Mouse (Mus musculus): ENCODE data around the gene Sdhaf3.

Gene Sdhaf3

DNA sequence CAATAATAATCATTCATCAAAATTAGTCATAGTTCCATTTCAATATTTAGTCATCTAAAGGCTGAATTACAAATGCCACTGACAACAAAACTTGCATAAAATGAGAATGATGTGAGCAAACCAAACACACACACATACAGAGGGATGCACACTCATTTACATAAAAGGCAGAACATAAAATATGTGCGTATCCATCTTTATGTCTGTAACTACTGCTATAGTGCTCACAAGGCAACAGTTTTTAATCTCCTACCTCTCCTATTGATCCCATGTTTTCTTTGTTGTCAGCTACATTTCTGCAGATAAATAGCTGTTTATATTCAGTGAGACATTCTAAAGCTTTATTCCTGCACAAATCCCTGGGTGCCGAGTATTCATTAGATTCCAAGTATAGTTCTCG, 107.0 kb downstream of the Sdhaf3 start:
- in situ Hi-C loops (cut with MboI, MseI), result no loop called here

DNA sequence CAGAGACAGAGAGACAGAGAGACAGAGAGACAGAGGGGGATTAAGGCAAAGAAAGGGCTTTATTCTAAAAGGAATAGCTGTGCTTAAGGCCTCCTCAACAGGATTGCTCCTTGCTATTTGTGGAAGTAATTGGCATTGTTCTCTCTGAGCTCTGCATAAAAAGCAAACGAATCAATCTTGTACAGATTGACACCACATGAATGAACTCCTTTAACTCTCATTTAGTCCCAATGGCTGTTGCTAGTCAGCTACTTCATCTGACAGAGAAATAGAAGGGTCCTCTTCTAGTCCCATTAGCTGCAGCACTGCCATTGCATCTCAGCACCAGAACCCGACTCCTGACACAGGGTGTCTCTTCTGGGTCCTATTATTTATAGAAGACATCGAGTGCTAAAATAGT, 113.0 kb downstream of the Sdhaf3 start:
- in situ Hi-C loops (cut with MboI, MseI), result no loop called here

DNA sequence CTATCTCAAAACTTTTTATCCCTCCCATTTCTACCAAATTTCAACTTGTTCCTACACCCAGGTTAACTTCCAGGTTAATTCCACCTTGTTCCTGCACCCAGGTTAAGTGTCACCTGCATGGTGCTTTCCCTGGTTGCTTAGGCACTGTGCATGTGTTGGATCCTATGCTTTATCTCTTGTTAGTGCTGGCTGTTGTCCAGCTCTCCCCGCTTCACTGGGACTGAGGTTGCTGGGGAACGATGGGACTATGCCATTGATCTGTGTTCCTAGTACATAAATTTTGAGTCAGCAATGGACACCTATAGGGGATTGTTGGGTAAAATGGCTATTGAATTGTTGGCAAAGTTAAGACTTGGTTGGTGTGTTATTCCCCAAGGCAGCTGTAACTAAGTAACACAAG, 113.7 kb downstream of the Sdhaf3 start:
- in situ Hi-C loops (cut with MboI, MseI), result no loop called here

DNA sequence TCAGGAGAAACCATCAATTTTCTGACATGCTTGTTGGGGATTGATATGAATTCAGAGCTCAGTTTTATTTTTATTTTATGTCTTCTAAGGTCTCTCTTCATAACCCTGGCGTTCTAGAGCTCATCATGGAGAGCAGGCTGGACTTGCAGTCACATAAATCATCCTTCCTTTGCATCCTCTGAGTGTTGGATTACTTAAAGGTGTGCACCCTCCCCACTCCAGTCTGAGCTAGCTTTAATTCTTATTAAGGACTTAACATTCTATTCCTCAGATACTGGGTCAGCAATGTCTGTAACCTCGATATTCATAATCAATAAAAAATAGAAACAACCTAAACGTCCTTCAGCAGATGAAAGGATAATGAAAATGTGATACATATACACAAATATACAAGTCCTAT, 126.2 kb downstream of the Sdhaf3 start:
- in situ Hi-C loops (cut with MboI, MseI), result no loop called here

DNA sequence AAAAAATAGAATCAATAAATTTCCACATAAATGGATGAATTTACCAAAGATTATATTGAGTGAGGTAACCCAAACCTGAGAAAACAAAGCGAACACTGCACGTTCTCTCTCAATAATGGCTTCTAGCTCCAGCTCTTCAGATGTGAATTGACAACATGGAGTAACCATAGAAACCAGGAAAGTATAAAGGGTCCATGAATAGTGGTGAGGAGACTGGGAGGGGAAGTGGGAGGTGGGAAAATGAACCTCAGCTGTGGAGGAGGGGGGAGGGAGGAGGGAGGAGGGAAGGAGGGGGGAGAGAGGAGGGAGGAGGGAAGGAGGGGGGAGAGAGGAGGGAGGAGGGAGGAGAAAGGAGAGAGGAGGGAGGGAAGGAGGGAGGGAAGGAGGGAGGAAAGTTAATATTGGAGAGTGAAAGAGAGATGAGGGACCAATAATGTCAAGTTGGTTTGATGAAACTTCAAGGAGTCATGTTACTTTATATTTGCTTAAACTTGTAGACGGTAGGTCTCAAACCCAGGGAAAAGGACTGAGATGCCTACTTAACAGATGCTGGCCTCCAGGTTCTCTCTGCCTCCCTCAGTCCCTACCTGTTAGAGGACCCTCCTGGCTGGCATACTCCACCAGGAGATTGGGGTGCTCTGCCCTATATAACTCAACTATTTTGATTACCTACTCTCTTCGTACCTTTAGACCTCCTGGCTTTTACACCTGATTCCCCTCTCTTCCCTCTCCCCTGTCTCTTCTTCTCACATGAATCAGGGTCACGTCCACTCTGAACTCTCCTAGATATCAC, 126.9 kb downstream of the Sdhaf3 start:
- in situ Hi-C loops (cut with MboI, MseI), result no loop called here

DNA sequence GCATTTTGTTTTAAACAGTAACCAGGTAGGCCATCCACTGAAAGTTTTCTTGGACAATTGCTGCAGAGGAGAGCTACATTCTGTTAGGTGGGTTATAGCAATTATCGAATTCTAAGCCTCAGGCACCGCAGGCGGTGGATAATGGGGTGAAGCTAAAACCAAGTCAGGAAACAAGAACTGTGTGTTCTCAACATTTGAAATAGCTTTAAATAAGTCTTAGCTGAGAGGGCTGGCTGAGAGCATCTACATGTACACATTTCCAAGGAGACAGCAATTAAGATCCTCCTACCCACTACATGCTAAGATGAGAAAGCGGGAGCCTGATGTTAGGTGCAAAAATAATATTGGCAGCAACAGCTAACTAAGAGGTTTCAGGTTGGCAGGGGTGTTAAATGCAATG, 127.9 kb downstream of the Sdhaf3 start:
- in situ Hi-C loops (cut with MboI, MseI), result no loop called here

DNA sequence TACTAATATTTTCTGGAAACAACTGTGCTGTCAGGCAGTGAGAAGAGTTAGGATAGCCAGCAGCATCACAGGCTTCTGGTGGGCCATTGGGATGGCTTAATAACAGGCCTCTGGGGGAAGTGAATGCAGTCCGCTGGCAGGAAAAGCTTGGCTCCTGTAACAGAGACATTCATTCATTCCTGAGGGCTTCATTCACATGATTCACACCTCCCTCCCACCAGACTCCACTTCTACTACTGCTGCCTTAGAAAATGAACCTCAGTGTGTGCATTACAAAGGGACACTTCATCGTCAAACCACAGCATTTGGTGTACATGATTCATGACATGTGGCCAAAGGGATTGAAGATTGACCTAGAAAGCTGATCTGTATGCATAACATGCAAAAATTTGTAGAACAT, 128.6 kb downstream of the Sdhaf3 start:
- in situ Hi-C loops (cut with MboI, MseI), result no loop called here

DNA sequence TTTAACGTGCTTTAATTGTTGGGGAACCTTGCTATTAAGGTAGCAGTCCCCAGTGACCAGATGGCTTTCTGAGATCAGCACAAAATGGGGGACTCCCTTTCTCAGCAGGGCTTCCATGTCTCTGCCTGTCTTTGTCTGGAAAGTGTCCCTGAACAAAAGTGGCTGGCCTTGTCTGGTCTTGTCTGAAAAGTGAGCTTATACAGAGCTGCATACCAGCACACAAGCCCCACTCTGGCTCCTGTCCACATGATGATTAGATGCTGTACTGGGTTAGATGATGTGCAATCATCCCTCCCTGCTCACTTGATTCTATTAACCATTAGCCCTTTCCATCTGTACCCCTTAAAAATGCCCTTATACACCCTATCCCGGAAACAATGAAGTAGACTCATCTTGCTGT, 129.7 kb downstream of the Sdhaf3 start:
- in situ Hi-C loops (cut with MboI, MseI), result no loop called here

DNA sequence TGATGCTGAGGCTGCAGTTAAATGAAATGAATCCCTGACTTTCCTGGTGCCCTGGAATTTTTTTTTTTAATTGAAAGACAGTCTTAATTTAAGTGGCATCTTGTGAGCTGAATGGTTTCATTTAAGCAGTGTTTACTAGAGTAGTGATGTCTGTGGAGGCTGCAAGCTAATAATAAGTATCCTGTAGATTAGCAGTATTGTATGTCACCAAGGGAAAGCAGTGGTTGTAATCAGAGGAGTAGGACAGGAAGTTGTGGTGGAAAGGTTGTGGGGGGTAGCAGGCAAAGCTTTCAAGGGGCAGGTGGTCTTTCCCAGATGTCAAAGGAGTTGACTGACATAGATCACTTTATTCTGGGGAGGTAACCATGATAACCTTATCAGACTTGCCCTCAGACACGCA, 136.3 kb downstream of the Sdhaf3 start:
- in situ Hi-C loops (cut with MboI, MseI), result no loop called here

Data from T-helper 1 cell (primary cell).